Mouse (Mus musculus) urinary bladder, postnatal 36 days (tissue): Measurements from ENCODE around the gene Secisbp2.
A peak's percentile ranks its signal among the peaks of the same experiment; 100 is the strongest.
"Not testable (repeated sequence)": the region's sequence is repeated elsewhere in the genome, so short reads cannot be mapped to it uniquely, and the experiment has no call there.

ENCODE experiments used
- DNase-seq, 2 experiments: peaks; one replicate each; pipeline ENCODE4 v3.0.0; 2022; ENCODE audit warnings: low spot score in 2 of 2, mixed read lengths in 1 of 2

Gene Secisbp2

GRCm38 (mm10) chr13:51651408-51652064 lies at the start of gene Secisbp2:
Gene Secisbp2, plus strand, starts transcription at chr13:51651697.
- DNase-seq, result peak; percentile 92 to 93

DNA sequence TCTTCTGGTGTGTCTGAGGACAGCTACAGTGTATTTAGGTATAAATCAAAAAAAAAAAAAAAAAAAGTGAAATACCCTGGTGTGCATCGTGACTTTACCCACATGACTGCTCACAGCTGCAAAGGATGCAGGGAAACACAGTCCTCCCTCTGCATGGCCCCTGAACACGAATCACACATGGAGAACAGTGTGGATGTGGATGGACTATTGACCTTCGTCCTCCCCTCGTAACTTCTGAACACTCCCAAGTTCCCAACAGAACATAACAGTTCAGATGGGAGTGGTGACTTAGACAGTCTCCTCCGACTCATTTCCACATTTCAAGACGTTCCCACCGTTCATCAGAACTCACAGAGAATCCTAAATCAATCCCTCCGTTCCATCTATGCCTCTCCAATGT lies 48.7 kb upstream of the Secisbp2 start:
- DNase-seq, result no peak

DNA sequence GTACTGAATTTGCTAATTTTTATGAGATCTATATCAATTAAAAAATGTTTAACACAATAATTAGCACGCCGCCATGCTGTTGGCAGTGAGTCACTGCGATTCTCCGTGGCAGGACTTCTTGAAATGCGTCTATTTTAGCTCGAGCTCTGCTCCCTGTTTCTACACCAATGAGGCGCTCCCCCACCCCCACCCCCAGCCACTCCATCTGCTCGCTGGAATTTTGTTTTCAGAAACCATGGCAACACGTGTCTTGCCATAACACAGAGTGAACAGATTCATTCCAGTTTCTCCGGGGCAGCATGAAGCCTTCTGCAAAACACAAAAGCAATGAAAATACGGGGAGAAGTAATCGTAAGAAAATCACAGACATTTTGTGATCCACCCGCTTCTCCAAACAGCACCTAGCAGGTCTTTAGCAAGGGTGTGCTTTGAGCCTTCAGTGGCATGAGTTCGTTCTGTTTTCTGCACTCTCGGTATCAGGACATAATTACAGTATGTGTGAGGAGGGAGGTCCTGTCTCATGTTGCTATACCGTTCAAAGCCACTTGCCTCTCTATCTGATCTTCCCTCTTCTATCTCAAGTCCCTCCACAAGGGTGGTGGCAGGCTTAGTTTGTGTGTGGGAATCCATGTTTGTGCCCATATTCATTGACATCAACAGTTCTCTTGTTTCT lies 48.1 kb upstream of the Secisbp2 start:
- no peak for DNase-seq

GRCm38 (mm10) chr13:51603894-51604244 lies 47.6 kb upstream of the Secisbp2 start:
- no peak for DNase-seq

- no peak for DNase-seq
These were observed 42.3 kb upstream of the Secisbp2 start for GRCm38 (mm10) chr13:51609231-51609630.

GRCm38 (mm10) chr13:51611060-51611459 lies 40.4 kb upstream of the Secisbp2 start:
- no peak for DNase-seq

DNA sequence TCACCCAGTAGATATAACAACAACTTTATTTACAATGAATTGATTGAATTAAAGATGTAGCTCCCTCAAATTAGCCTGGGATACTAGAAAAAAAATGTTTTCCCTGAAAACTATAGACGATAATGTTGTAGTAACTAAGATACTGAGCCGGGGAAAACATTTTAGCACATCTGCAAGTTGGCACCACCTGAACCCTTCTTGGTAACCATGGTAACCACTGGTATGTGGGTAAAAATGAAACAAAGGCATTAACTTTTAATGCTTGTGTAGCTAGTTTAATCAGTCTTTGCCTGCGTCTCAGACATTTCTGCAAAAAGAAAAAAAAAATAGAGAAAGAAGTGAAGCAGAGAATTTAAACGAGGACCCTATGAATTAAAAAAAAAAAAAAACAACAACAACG lies 40.0 kb upstream of the Secisbp2 start:
- DNase-seq, result no peak

DNA sequence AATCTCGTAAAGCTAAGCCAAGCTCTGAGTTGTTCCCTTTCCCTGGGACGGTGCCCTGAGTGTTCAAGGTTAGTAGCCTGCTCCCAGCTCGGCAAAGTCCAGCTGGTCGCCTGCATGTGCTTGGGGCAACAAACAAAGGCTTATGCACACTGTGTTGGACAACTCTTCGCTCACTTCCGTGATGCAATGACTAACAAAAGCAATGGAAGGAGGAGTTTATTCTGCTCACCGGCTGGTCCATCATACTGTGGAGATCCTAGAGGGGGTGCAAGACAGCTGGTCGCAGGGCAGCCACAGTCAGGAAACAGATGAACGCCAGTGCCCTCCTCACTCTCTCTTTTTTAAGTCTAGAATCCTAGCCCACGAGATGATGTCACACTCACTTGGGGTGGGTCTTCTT lies 35.7 kb upstream of the Secisbp2 start:
- no peak for DNase-seq

DNA sequence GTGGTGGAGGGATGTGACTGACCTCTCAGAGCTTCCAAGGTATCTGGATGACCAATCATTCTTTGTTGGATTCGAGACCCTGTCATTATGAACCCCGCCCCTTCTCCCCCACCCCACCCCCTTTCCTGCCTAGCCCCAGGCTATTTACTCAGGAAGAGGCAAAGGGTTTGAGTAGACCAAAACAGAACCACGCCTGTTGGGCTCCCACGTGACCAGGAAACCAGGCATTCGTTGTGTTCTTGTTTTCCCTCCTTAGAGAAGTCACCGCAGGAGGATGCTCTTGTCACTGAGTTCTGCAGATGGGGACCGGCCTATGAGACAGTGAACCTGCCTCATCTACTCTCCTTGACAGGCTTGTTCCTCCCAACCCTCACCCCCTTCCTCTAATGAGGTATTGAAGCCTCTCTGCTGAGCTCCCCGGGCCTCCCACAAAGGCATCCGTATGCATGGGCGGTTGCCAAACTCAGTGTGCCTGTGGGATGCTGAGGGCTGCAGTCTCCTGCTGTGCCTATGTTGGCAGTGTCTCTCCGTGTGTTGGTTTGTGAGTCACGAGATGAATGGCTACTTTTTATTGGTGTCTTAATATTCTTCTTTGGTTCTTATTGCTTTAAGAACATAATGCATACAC lies 35.0 kb upstream of the Secisbp2 start:
- no peak for DNase-seq

GRCm38 (mm10) chr13:51617306-51617705 lies 34.2 kb upstream of the Secisbp2 start:
- DNase-seq, result no peak

DNA sequence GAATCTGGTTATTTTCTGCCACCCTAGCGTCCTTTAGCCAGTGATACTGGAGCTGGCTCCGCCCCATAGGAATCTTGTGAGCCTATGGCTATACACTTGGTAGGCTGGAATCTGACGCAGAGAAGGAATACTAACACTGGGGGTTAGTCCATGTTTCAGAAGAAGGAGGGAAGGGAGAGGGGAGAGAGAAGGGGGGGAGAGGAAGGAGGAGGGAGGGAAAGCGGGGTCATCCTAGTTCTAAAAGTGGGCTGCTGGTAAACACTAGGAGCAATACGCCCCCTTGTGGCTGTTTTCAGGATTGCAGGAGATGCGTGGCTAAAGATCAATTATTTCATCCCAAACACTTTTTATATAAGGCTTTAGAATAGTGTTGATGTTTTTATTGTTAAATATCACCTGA lies 33.6 kb upstream of the Secisbp2 start:
- DNase-seq, result peak in 1 of 2 experiments; percentile 40

GRCm38 (mm10) chr13:51618602-51619001 lies 32.9 kb upstream of the Secisbp2 start:
- DNase-seq, result no peak

- no peak for DNase-seq
These were observed 28.9 kb upstream of the Secisbp2 start for GRCm38 (mm10) chr13:51622626-51623025.

- DNase-seq, result no peak
These were observed 27.8 kb upstream of the Secisbp2 start for GRCm38 (mm10) chr13:51623678-51624077.

GRCm38 (mm10) chr13:51628273-51628848 lies 23.1 kb upstream of the Secisbp2 start:
- no peak for DNase-seq

DNA sequence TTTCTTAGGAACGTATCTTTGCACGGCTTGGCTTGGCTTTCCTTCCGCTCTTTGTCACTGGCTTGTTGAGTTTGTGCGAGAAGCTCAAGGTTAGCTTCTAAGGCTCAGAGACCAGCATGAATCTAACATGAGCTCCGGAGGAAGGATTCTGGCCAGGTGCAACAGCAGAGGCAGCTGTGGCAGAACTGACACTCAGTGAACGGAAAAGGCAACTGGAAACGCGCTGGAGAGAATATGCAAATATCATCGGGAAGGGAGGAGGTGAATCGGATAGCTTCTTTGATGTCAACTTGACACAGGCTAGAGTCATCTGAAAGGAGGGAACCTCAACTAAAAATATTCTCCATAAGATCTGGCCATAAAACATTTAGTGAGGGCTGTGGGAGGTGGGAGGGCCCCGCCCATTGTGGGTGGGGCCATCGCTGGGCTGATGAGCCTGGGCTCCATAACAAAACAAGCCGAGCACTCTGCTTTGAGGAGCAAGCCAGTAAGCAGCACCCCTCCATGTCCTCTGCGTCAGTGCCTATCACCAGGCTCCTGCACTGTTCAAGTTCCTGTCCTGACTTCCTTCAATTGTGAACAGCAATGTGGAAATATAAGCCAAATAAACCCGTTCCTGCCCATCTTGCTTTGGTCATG lies 20.0 kb upstream of the Secisbp2 start:
- no peak for DNase-seq

DNA sequence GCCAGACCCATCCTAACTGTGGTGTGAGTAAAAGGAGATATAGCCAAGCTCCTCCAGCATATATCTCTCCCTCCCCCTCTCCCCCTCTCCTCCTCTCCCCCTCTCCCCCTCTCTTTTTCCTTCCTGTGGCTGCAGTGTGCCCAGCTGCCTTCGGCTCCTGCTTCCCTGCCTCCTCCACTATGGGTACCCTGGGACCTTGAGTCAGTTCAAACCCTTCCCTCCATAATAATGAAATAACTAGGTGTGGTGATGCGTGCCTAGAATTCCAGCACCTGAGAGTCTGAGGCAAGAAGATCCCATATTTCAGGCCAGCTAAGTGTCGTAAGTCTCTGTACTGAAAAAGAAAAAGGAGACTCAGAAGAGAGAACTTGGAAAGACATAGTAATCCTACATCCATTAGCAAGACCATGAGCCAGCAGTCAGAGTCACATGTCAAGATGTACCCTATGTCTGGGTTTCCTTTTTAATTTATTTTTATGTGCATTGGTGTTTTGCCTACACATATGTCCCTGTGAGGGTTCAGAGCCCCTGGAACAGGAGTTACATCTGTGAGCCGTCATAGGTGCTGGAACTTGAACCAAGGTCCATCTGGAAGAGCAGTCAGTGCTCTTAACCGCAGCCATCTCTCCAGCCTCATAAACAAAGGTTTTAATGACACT lies 18.8 kb upstream of the Secisbp2 start:
- DNase-seq, result no peak

- not testable (repeated sequence) for DNase-seq
These were observed 16.1 kb upstream of the Secisbp2 start for GRCm38 (mm10) chr13:51635384-51635783.

GRCm38 (mm10) chr13:51638958-51639357 lies 12.5 kb upstream of the Secisbp2 start:
- no peak for DNase-seq

DNA sequence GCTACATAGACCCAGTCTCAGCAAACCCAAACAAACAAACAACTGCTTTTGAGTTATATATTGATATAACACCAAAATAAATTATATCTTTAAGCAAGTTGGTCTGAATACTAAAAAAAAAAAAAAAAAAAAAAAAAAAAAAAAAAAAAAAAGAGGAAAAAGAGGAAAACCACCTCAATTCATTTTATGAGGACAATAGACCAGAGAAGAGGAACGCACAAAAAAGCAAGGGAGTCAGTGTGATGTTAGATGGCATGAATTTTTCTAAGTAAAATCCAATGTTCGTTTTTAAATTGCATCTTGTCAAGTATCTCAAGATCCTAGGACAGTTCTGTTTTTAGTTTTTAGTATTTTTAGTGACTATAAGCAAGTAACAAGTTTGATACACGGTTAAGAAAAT lies 10.1 kb upstream of the Secisbp2 start:
- no peak for DNase-seq

GRCm38 (mm10) chr13:51642171-51642778 lies 9.2 kb upstream of the Secisbp2 start:
- no peak for DNase-seq
